Mouse (Mus musculus) cerebellum, adult 2 months (tissue): ENCODE measurements around the gene Nup98. TPM values are rescaled to one million over a fixed set of nuclear protein-coding genes. Genes with fewer than 3 reads are reported as not detected.
A peak's percentile ranks its signal among the peaks of the same experiment; 100 is the strongest.

Experiments
- DNase-seq, 2 experiments: peaks; one replicate each; pipeline ENCODE4 v3.0.0; 2021
- H3K27ac ChIP-seq: fragments of 200-500 bp; 2 replicates; pipeline ENCODE4 v1.5.1; 2012; ENCODE audit warnings: low read length, control low read depth, inconsistent platforms; ENCODE audit not compliant: insufficient read depth
- H3K27me3 ChIP-seq: fragments of 200-500 bp; 2 replicates; pipeline ENCODE4 v1.6.1; 2012; ENCODE audit warnings: inconsistent platforms, mild to moderate bottlenecking, low read length, moderate library complexity; ENCODE audit not compliant: control insufficient read depth, insufficient read depth
- H3K4me1 ChIP-seq: fragments of 200-500 bp; 2 replicates; pipeline ENCODE4 v1.6.1; 2011; ENCODE audit warnings: low read length; ENCODE audit not compliant: control insufficient read depth, insufficient read depth
- H3K4me3 ChIP-seq: fragments of 200-500 bp; replicated peaks from 2 replicates; pipeline ENCODE3; 2011; ENCODE audit warnings: mild to moderate bottlenecking, low read depth, low read length, control low read depth; ENCODE audit not compliant: insufficient read depth
- CTCF ChIP-seq: fragments of 200-500 bp; IDR thresholded peaks from 2 replicates; pipeline ENCODE4 v1.5.1; 2011; ENCODE audit warnings: low read depth, mild to moderate bottlenecking, control low read depth, low read length, moderate library complexity, borderline replicate concordance; ENCODE audit not compliant: insufficient read depth
- POLR2A ChIP-seq: fragments of 200-500 bp; IDR thresholded peaks from 2 replicates; pipeline ENCODE4 v1.6.1; 2011; ENCODE audit warnings: low read length, control low read depth, borderline replicate concordance; ENCODE audit not compliant: insufficient read depth
- WGBS: fragments of 180-500 bp; shearing (Covaris S2); methylation state at CpG from one replicate; pipeline ENCODE4 v1.1.7; 2018; 5-methylcytosine and 5-hydroxymethylcytosine counted together
- polyA plus RNA-seq: library from polyadenylated mRNA; depleted of rRNA; stranded (reverse); fragments of >200 nt; gene quantifications from 2 replicates; pipeline ENCODE4 v1.2.3, GENCODE M21; 2012; rRNA removed

Nup98 gene
- polyA plus RNA-seq: 19.0 and 20.2 TPM in 2 replicates

DNA sequence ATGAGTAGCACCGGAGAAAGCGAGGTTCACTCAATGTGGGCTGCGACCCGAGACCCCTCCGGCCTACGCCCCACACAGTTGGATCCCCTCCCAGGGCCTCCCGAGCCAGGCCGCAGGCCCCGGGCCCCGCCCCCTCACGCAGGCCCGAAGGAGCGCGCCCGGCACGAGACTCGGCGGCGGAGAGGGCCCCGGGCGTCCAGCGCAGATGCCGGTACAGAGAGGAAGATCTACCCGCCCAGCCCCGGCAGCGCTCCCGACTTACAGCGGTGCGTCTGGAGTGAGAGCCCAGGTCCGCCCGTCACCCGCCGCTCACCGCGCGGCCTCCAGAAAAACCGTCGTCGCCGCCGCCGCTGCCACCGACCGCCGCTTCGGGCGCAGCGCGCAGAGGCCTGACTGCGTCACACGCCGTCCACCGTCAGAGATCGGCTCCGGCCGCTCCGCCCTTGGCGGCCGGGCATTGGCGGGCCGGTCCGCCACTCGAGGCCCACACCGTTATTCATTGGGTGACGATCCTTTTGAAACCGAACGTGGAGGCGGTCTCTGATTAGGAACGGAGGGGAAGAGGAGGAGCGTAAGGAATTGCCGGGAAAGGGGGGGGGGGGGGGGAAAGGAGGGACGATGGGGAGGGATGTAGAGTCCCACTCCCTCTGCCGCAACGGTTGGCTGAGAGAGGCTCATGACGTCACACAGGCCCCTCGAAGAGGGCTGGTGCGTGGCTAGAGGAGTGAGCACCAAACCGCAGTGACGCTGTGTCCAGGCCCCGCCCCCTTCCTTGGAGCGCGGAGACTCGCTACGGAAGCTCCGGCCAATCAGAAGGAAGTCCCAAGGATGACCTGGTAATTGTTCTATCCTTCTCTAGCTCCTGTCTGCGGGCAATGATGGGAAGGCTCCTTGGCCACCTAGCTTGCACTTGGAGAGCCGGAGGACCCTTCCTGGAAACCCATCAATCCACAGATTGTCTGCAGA, at the start of gene Nup98, which contains the start of gene Pgap2:
Gene Nup98 (minus strand): TSS at position 421 of the 966 bp plus-strand sequence.
Gene Pgap2 (plus strand): TSS at position 453 of the 966 bp plus-strand sequence.
- H3K27me3 ChIP-seq: no peaks in the 10 kb centered on the region
- peak; percentile 99 to 100 for DNase-seq
- no peak for TF ChIP-seq CTCF
- TF ChIP-seq POLR2A: peak; percentile 79
- H3K4me1 ChIP-seq: no peaks in the 10 kb centered on the region
- peak within 1 kb of the TSS; percentile 89 for H3K4me3 ChIP-seq
- WGBS: under 1% methylated on average over 82 of the region's 87 CpGs
- peak within 1 kb of the TSS; percentile 90 for H3K27ac ChIP-seq

DNA sequence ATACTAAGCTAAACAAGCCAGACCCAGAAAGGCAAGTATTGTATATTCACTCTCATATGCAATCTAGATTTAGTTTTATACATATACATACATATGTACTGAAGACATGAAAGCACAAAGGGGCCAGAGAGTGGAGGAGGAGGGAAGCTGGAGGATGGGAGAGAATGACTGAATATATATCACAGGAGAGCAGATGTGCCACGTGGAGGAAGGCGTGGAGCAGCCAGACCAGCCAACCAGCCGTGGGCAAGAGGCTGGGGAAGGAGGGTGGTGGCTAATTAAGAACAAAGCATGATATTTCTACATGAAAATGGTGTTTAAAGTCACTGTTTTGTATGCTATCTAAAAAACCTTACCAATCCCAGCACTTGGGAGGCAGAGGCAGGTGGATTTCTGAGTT, 48.8 kb upstream of the Nup98 start:
- no peak overlapping the region for H3K4me3 ChIP-seq
- H3K27me3 ChIP-seq: no peaks in the 10 kb centered on the region
- 67% methylated on average over 3 of the region's 3 CpGs for WGBS
- TF ChIP-seq CTCF (no peak), POLR2A (no peak)
- H3K27ac ChIP-seq: no peak overlapping the region
- DNase-seq: no peak
- H3K4me1 ChIP-seq: no peaks in the 10 kb centered on the region

DNA sequence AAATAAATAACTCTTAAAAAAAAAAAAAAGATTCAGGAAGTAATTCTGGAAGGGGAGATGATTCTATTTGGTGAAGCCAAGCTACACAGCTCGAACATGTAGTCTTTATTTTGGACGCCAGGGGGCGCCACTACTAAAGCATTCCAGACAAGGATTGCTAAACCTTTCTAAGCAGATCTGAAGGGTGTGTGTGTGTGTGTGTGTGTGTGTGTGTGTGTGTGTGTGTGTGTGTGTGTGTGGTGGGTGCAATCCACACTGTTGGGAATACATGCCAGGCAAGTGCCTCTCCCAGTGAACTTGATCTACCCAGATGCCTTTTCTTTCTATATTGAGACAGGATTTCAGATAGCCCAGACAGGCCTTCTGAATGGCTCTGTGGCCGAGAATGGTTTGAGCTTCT, 48.2 kb upstream of the Nup98 start:
- DNase-seq: peak; percentile 68 to 81
- WGBS: 18% methylated on average over 4 of the region's 4 CpGs

DNA sequence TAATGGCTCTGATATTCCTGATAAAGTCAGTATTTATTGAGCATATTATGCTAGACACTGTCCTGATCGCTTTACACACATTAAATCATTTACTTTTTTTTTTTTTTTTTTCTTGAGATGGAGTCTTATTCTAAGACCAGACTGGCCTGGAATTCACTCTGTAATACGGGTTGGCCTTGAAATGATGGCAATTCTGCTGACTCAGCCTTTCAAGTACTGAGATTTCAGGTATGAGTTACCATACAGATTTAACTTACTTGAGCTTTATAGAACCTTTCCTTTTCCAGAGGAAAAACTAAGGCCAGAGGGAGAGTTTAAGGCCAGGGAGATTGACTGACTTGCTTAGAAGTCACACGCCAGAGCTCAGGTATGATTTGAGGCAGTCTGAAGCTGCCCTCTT, 46.7 kb upstream of the Nup98 start:
- Histone ChIP-seq H3K4me1 (no peaks in the 10 kb centered on the region), H3K4me3 (no peak overlapping the region), H3K27me3 (no peaks in the 10 kb centered on the region), H3K27ac (no peak overlapping the region)
- TF ChIP-seq CTCF (no peak), POLR2A (no peak)
- WGBS: 84% methylated on average over 3 of the region's 3 CpGs
- DNase-seq: no peak

More for the DNA sequence above, 48.2 kb upstream of the Nup98 start:
- H3K4me3 ChIP-seq: no peak overlapping the region
- no peaks in the 10 kb centered on the region for H3K27me3 ChIP-seq
- H3K4me1 ChIP-seq: no peaks in the 10 kb centered on the region
- no peak overlapping the region for H3K27ac ChIP-seq
- TF ChIP-seq POLR2A (no peak), CTCF (peak; percentile 57; the same call in 1 of the 2 replicates)

DNA sequence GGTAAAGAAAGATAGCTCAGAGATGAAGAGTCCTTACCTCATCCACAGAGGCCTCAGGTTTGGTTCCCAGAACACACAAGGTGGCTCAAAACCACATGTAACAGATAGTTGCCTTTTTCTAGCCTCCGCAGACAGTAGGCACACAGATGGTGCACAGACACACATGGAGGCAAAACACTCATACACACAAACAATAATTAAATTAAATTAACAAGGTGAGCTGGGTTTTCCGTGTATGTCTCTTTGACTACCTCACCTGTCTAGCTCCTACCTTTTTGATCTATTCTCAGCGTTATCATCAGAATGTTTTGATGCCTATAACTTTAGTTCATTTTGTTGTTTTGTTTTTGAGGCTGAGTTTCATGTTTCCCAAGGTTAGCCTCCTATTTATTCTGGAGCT, 46.0 kb upstream of the Nup98 start, which contains the start of gene Rhog:
Gene Rhog (minus strand): TSS at position 101 of the 400 bp plus-strand sequence.
- no peak within 1 kb of the TSS for H3K4me3 ChIP-seq
- TF ChIP-seq CTCF: no peak
- no peak for TF ChIP-seq POLR2A
- no peaks in the 10 kb centered on the region for H3K27me3 ChIP-seq
- no peaks in the 10 kb centered on the region for H3K4me1 ChIP-seq
- 86% methylated on average over 3 of the region's 3 CpGs for WGBS
- no peak for DNase-seq
- no peak within 1 kb of the TSS for H3K27ac ChIP-seq

DNA sequence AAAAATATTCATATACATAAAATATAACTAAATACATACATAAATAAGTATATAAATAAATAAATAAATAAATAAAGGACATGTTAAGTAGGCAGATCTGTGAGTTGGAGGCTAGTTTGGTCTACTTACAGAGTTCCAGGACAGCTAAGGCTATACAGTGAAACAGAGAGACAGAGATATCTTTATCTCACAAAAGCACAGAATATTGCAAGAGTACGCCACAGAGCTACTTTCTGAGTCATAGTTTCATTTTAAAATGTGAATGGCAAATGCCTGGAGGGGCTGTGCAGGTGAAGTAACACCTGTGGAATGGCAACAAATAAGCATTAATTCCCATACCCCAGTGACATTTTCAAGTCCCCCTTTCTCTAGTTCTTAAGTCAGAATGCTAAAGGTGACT, 43.7 kb upstream of the Nup98 start:
- no peak for DNase-seq
- no peak for TF ChIP-seq CTCF
- no peak for TF ChIP-seq POLR2A
- no peak overlapping the region for H3K27ac ChIP-seq
- H3K4me1 ChIP-seq: no peaks in the 10 kb centered on the region
- no peak overlapping the region for H3K4me3 ChIP-seq
- no peaks in the 10 kb centered on the region for H3K27me3 ChIP-seq
- WGBS: 98% methylated on average over 1 of the region's 1 CpGs

DNA sequence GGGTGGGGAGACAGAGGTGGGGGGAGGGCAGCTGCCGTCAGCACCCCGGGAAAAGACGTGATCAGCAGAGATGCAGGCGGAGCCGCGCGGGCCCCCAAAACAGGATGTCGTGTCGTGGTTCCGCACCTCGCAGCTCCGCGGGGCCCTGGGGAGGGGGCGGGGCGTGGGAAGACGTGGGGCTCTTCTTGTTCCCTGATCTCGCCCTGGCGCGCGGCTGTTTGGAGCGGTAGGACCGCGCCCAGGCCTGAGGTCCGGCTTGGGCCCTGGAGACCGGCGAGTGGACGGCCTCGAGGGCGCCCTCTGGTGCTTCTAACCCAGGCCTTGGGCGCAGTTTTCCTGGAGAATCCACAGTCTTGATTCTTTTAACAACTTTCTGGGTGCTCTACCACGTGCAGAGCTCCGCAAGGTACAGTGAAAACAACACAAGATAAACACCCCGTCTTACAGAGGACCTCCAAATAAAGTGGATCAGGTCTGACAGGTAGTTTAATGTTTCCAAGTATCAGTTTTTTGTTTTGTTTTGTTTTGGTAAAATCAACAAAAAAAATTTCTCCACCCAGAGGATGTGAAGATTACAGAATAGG, 40.7 kb upstream of the Nup98 start:
- Histone ChIP-seq H3K4me3 (peak overlapping the region; percentile 66), H3K4me1 (no peaks in the 10 kb centered on the region), H3K27me3 (no peaks in the 10 kb centered on the region), H3K27ac (peak overlapping the region; percentile 82)
- TF ChIP-seq POLR2A (0 out of 2 replicates have a peak, but pooled peaks have one; percentile 35), CTCF (peak; percentile 72)
- peak; percentile 89 to 92 for DNase-seq
- under 1% methylated on average over 33 of the region's 33 CpGs for WGBS
